Mouse (Mus musculus): Measurements from ENCODE around the gene Gipc3. TPM values are rescaled to one million over a fixed set of nuclear protein-coding genes. Genes with fewer than 3 reads are reported as not detected.
A peak's percentile ranks its signal among the peaks of the same experiment; 100 is the strongest.

The Gipc3 gene
- polyA plus RNA-seq, 1 experiment from 2014 or later = not detected

DNA sequence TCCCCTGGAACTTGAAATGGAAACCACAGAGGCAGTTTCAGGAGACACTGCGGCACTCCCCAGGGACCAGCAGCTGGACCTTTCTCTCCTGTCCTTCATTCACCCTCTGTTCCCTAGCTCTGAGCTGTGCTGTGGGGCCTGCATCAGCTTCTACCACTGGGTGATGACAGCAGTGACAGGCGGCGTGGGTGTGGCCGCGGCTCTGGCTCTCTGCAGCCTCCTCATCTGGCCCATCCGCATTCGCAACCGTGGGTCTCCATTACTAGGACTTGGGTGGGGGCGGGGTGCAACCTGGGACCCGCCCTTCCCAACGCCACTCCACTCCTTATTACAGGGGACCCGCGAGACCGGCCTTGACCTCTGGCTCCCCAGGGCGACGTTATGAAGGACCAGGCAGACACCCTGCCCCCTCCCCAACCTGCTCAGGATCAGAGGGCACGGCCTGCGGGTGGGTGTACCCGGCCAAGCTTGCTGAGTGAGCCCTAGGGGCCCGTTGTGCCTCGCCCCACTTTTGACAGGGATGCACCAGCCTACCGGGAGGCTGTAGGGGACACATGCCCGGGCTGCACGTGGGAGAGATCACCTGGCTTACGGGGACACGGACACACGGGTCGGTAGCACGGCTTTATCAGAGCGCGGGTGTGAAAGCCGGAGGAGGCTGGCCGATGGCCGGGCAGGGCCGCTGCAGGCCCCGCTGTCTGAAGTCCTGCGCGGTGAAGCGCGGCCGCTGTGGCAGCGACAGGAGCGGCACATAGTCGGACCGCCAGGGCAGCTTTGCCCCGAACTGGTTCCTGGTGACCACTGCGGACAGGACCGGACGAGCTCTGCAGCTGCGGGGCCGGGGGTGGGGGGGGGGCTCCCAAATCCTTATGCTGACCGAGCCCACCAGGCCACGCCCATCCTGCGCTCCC, 20.6 kb upstream of the Gipc3 start:
- peaks cover 34% of the 10 kb centered on the region for H3K4me1 ChIP-seq (ENCODE audit: control insufficient read depth, insufficient read depth, low read length)
- no peak overlapping the region for H3K27ac ChIP-seq (ENCODE audit: low read depth, low read length)
- H3K9me3 ChIP-seq (ENCODE audit: control insufficient read depth, low read length) = no peaks in the 10 kb centered on the region
- peak overlapping the region; percentile 37 for H3K9ac ChIP-seq (ENCODE audit: low read length)
- peak overlapping the region; percentile 21 for H3K4me3 ChIP-seq (ENCODE audit: low read depth, low read length)
- no peak for ATAC-seq (ENCODE audit: insufficient read depth, low FRiP score, low TSS enrichment)
- peak; percentile 31 for DNase-seq (ENCODE audit: low spot score)
- peaks cover 20% of the 10 kb centered on the region for H3K36me3 ChIP-seq (ENCODE audit: control insufficient read depth, insufficient read depth, low read length)
- peak overlapping the region; percentile 50 for H3K4me2 ChIP-seq (ENCODE audit: low read depth)
- 7% methylated on average over 54 of the region's 54 CpGs for WGBS
- H3K27me3 ChIP-seq (ENCODE audit: control insufficient read depth, insufficient read depth, low read length) = peaks cover 15% of the 10 kb centered on the region

DNA sequence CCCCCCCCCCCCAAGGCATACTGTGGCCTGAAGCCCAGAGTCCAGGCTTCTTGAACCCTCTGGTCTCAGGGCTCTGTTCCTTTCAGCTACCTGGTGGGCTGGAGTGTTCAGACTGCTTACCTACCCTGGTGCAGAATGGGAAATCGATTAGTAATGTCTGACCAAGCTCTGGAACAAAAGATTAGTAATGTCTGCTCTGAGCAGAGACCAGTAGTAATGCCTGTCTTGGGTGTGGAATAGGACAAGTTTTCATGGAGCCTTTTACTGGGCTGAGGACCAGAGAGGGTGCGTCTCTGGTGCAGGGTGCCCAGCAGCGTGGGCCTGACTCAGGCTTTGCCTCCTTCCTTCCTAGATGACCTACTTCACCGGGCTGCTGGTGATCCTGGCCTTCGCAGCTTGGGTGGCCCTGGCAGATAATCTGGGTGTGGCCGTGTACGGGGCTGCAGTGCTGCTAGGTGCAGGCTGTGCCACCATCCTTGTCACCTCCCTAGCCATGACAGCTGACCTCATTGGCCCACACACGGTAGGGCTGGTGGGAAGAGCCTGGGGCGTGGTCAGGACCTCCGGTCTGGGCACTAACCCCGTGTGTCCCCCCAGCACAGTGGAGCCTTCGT, 19.4 kb upstream of the Gipc3 start:
- no peaks in the 10 kb centered on the region for H3K9me3 ChIP-seq (ENCODE audit: control insufficient read depth, low read length)

DNA sequence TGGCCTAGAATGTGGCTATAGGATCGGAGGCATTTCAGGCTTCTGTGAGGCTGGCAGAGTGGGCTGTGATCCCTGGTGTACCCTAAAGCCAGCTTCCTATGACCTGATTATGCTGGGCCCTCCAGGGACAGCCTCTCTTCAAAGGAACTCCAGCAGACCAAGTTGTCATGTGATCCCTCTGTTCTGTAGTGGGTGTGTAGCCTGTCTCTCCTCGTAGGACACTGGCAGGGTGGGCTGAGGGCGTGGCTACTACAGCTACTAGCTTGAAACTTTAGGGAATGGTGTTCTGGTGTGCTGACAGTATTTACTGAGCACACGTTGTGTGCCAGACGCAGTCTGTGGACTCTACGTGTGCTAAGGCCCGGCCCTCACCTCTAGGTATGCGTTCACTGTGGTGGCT, 17.7 kb upstream of the Gipc3 start:
- Histone ChIP-seq H3K27me3 (ENCODE audit: control insufficient read depth, insufficient read depth, low read length) (peaks cover 15% of the 10 kb centered on the region), H3K27ac (ENCODE audit: low read depth, low read length) (no peak overlapping the region), H3K36me3 (ENCODE audit: control insufficient read depth, insufficient read depth, low read length) (no peaks in the 10 kb centered on the region), H3K4me1 (ENCODE audit: control insufficient read depth, insufficient read depth, low read length) (peaks cover 43% of the 10 kb centered on the region), H3K4me2 (ENCODE audit: low read depth) (no peak overlapping the region), H3K4me3 (ENCODE audit: low read depth, low read length) (no peak overlapping the region), H3K9ac (ENCODE audit: low read length) (no peak overlapping the region), H3K9me3 (ENCODE audit: control insufficient read depth, low read length) (no peaks in the 10 kb centered on the region)
- WGBS = 75% methylated on average over 8 of the region's 8 CpGs
- no peak for DNase-seq (ENCODE audit: low spot score)
- ATAC-seq (ENCODE audit: insufficient read depth, low FRiP score, low TSS enrichment) = no peak

More for the DNA sequence above, 19.4 kb upstream of the Gipc3 start:
- Histone ChIP-seq H3K4me1 (ENCODE audit: control insufficient read depth, insufficient read depth, low read length) (peaks cover 46% of the 10 kb centered on the region), H3K9ac (ENCODE audit: low read length) (no peak overlapping the region), H3K36me3 (ENCODE audit: control insufficient read depth, insufficient read depth, low read length) (peaks cover 10% of the 10 kb centered on the region), H3K4me2 (ENCODE audit: low read depth) (no peak overlapping the region), H3K27ac (ENCODE audit: low read depth, low read length) (no peak overlapping the region), H3K4me3 (ENCODE audit: low read depth, low read length) (no peak overlapping the region), H3K27me3 (ENCODE audit: control insufficient read depth, insufficient read depth, low read length) (peaks cover 15% of the 10 kb centered on the region)
- 80% methylated on average over 12 of the region's 12 CpGs for WGBS
- DNase-seq (ENCODE audit: low spot score) = no peak
- no peak for ATAC-seq (ENCODE audit: insufficient read depth, low FRiP score, low TSS enrichment)

DNA sequence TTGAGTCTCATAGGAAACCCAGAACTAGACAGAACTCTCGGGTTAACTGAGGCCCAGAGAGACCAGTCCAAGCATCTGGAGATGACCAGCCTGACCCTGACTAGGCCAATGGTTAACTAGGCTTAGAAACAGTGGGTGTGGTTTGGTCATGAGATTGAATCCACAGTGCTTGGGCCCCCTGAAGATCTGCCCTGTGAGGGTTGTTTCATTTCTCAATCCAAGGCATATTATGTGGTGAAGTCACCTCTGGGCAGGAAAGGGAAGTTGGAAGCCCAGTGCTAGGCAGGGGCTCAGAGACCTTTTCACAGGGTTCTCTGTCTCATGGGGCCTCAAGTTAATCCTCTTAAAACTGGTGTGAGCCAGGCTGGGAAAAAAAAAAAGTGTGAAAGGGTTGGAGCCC, 15.8 kb upstream of the Gipc3 start:
- Histone ChIP-seq H3K36me3 (ENCODE audit: control insufficient read depth, insufficient read depth, low read length) (no peaks in the 10 kb centered on the region), H3K4me1 (ENCODE audit: control insufficient read depth, insufficient read depth, low read length) (peaks cover 25% of the 10 kb centered on the region), H3K4me3 (ENCODE audit: low read depth, low read length) (no peak overlapping the region), H3K27me3 (ENCODE audit: control insufficient read depth, insufficient read depth, low read length) (peaks cover 3% of the 10 kb centered on the region), H3K4me2 (ENCODE audit: low read depth) (peak overlapping the region; percentile 99; the same call in 1 of the 2 replicates), H3K27ac (ENCODE audit: low read depth, low read length) (no peak overlapping the region), H3K9ac (ENCODE audit: low read length) (no peak overlapping the region; the same call in 1 of the 2 replicates), H3K9me3 (ENCODE audit: control insufficient read depth, low read length) (no peaks in the 10 kb centered on the region)
- ATAC-seq (ENCODE audit: insufficient read depth, low FRiP score, low TSS enrichment) = no peak
- DNase-seq (ENCODE audit: low spot score) = no peak
- WGBS = 62% methylated on average over 1 of the region's 1 CpGs

- Histone ChIP-seq H3K4me1 (ENCODE audit: control insufficient read depth, insufficient read depth, low read length) (peaks cover 18% of the 10 kb centered on the region), H3K36me3 (ENCODE audit: control insufficient read depth, insufficient read depth, low read length) (no peaks in the 10 kb centered on the region), H3K9me3 (ENCODE audit: control insufficient read depth, low read length) (no peaks in the 10 kb centered on the region), H3K9ac (ENCODE audit: low read length) (peak overlapping the region; percentile 80), H3K4me3 (ENCODE audit: low read depth, low read length) (peak overlapping the region; percentile 67), H3K27ac (ENCODE audit: low read depth, low read length) (no peak overlapping the region), H3K27me3 (ENCODE audit: control insufficient read depth, insufficient read depth, low read length) (no peaks in the 10 kb centered on the region), H3K4me2 (ENCODE audit: low read depth) (peak overlapping the region; percentile 99)
- 37% methylated on average over 4 of the region's 4 CpGs for WGBS
- ATAC-seq (ENCODE audit: insufficient read depth, low FRiP score, low TSS enrichment) (no peak), DNase-seq (ENCODE audit: low spot score) (no peak)
Observed at GRCm38 (mm10) chr10:81358209-81358608, 15.1 kb upstream of the Gipc3 start.

DNA sequence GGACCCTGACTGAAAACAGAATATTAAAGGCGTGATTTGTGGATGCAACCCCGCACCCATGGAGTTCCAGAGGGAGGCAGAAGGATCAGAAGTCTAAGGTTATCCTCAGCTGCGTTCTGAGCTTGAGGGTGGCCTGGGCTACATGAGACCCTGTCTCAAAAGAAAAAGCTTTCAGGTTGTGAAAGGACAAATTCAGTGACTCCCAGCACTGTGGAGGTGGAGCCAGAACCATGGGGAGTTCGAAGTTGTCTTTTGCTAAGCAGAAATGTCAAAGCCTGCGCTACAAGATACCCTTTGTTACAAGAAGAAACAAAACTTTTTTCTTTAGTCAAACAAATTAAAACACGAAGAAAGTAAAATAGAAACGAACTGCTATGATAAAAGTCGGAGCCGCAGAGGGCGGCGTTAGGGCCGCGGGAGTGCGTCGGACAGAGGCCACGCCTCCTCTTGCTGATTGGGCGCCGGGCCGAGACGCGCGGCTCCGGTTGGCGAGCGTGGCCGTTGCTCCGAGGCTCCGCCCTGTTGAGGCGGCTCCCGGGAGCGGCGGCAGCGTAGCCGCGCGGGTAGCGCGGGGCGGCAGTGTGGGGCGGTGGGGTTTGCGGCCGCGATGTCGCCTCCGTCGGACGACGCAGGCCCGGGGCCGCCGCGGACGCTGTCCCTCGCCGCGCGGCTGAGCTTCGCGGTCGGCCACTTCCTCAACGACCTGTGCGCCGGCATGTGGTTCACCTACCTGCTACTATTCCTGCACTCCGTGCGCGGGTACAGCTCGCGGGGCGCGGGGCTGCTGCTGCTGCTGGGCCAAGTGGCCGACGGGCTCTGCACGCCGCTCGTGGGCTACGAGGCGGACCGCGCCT, 14.2 kb upstream of the Gipc3 start, which contains the start of gene Mfsd12:
TSS of gene Mfsd12 (plus strand) at position 501 of the 854 bp plus-strand sequence.
- peak within 1 kb of the TSS; percentile 99 for H3K4me2 ChIP-seq (ENCODE audit: low read depth)
- H3K27ac ChIP-seq (ENCODE audit: low read depth, low read length) = 0 out of 2 replicates have a peak within 1 kb of the TSS, but pooled peaks have one; percentile 10
- peak within 1 kb of the TSS; percentile 80 for H3K9ac ChIP-seq (ENCODE audit: low read length)
- DNase-seq (ENCODE audit: low spot score) = peak; percentile 91
- peaks cover 16% of the 10 kb centered on the region for H3K4me1 ChIP-seq (ENCODE audit: control insufficient read depth, insufficient read depth, low read length)
- no peaks in the 10 kb centered on the region for H3K36me3 ChIP-seq (ENCODE audit: control insufficient read depth, insufficient read depth, low read length)
- no peaks in the 10 kb centered on the region for H3K27me3 ChIP-seq (ENCODE audit: control insufficient read depth, insufficient read depth, low read length)
- no peaks in the 10 kb centered on the region for H3K9me3 ChIP-seq (ENCODE audit: control insufficient read depth, low read length)
- 2% methylated on average over 77 of the region's 79 CpGs for WGBS
- ATAC-seq (ENCODE audit: insufficient read depth, low FRiP score, low TSS enrichment) = peak; percentile 87
- H3K4me3 ChIP-seq (ENCODE audit: low read depth, low read length) = peak within 1 kb of the TSS; percentile 67

- Histone ChIP-seq H3K27me3 (ENCODE audit: control insufficient read depth, insufficient read depth, low read length) (no peaks in the 10 kb centered on the region), H3K4me1 (ENCODE audit: control insufficient read depth, insufficient read depth, low read length) (peaks cover 16% of the 10 kb centered on the region), H3K36me3 (ENCODE audit: control insufficient read depth, insufficient read depth, low read length) (no peaks in the 10 kb centered on the region), H3K4me3 (ENCODE audit: low read depth, low read length) (no peak overlapping the region), H3K9me3 (ENCODE audit: control insufficient read depth, low read length) (no peaks in the 10 kb centered on the region), H3K9ac (ENCODE audit: low read length) (no peak overlapping the region), H3K27ac (ENCODE audit: low read depth, low read length) (no peak overlapping the region), H3K4me2 (ENCODE audit: low read depth) (peak overlapping the region; percentile 99)
- no peak for ATAC-seq (ENCODE audit: insufficient read depth, low FRiP score, low TSS enrichment)
- 56% methylated on average over 12 of the region's 12 CpGs for WGBS
- no peak for DNase-seq (ENCODE audit: low spot score)
Observed at GRCm38 (mm10) chr10:81356352-81356990, 13.4 kb upstream of the Gipc3 start.

- H3K4me2 ChIP-seq (ENCODE audit: low read depth) = no peak overlapping the region
- no peaks in the 10 kb centered on the region for H3K9me3 ChIP-seq (ENCODE audit: control insufficient read depth, low read length)
Observed at GRCm38 (mm10) chr10:81355533-81355932, 12.5 kb upstream of the Gipc3 start.

More at GRCm38 (mm10) chr10:81355533-81355932, 12.5 kb upstream of the Gipc3 start:
- no peak overlapping the region for H3K9ac ChIP-seq (ENCODE audit: low read length)
- H3K27me3 ChIP-seq (ENCODE audit: control insufficient read depth, insufficient read depth, low read length) = no peaks in the 10 kb centered on the region
- no peak overlapping the region for H3K27ac ChIP-seq (ENCODE audit: low read depth, low read length)
- ATAC-seq (ENCODE audit: insufficient read depth, low FRiP score, low TSS enrichment) = no peak
- no peak for DNase-seq (ENCODE audit: low spot score)
- peaks cover 18% of the 10 kb centered on the region for H3K4me1 ChIP-seq (ENCODE audit: control insufficient read depth, insufficient read depth, low read length)
- 82% methylated on average over 4 of the region's 4 CpGs for WGBS
- H3K4me3 ChIP-seq (ENCODE audit: low read depth, low read length) = no peak overlapping the region
- H3K36me3 ChIP-seq (ENCODE audit: control insufficient read depth, insufficient read depth, low read length) = no peaks in the 10 kb centered on the region
